Mouse (Mus musculus): ENCODE measurements around the gene Olfr970.
"Not testable (repeated sequence)": the region's sequence is repeated elsewhere in the genome, so short reads cannot be mapped to it uniquely, and the experiment has no call there.

Olfr970 gene

DNA sequence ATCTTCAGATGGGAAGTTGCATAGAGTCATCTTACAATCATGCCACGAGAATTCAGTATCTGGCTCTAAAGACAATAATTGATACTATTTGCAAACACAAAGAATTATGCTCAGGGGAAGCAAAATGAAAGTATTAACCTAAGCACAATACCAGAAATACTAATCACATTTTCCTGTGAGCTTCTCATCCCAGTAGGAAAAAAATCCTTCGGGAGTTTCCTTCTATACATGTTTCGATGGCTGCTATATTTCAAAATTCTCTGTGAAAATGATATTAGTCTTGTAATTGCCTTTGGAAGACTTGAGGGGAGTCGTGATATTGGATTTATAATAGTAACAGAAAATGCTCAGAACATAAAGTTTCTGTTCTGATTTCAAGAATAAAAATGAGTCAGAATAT lies at the start of gene Olfr970:
Gene Olfr970 (plus strand): TSS at position 301 of the 400 bp plus-strand sequence.
- no peak for DNase-seq

DNA sequence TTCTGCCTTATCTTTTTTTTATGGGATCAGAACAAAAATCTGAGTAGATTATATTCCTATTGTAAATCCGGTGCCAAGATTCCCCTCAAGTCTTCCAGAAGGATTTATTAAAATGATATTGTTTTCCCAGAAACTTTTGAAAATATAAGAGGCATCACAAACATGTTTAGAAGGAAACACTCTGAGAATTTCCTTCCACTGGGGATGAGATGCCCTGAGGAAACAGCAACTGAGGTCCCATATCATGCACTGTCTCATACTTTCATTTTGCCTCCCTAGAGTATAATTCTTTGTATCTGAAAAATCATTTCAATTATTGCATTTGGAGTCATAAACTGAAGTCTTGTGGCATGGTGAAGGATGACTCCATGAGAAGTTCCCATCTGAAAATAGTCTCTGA lies 25.5 kb upstream of the Olfr970 start, which contains the start of gene Olfr968:
Gene Olfr968 (minus strand): TSS at position 101 of the 400 bp plus-strand sequence.
- no peak for DNase-seq

DNA sequence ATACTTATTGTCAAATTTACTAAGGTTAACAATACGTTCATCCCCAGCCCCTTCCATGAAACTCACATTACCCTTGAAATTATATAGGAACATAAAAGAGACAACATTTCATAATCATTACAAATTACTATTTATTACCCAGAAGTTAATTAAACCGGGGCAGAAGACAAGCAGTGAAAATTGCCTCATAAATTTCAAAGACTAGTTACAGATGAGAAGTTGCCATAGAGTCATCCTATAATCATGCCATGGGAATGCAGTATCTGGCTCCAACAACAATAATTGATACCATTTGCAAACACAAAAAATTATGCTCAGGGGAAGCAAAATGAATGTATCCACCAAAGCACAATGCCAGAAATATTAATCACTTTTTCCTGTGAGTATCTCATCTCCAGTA lies 18.1 kb upstream of the Olfr970 start, which contains the start of gene Olfr969:
Gene Olfr969 (plus strand): TSS at position 388 of the 400 bp plus-strand sequence.
- no peak for DNase-seq

DNA sequence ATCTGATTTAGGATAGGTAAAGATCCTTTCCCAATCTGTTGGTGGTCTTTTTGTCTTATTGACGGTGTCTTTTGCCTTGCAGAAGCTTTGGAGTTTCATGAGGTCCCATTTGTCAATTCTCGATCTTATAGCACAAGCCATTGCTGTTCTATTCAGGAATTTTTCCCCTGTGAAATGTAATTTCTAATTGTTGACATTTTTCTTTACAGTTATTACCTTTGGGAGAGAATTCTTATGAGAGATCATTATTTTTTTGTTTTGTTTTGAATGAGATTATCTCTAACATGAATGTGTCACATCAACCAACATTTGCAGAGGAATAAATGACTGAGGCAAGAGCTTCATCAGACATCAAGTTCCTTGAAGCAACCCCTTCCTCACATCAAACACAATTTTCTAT lies 27.9 kb downstream of the Olfr970 start, which contains the start of gene Olfr971:
Gene Olfr971 (plus strand): TSS at position 301 of the 400 bp plus-strand sequence.
- DNase-seq, result not testable (repeated sequence)

DNA sequence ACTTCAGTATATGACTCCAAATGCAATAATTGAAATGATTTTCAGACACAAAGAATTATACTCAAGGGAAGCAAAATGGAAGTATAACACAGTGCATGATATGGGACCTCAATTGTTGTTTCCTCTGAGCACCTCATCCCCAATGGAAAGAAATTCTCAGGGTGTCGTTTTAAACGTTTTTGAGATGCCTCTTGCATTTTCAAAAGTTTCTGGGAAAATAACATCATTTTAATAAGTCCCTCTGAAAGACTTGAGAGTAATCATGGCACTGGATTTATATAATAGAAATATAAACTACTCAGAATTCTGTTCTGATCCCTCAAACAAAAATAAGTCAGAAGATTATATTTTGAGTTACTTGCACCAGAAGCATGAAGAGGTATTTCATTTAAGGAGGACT lies 57.5 kb downstream of the Olfr970 start, which contains the start of gene Olfr972:
Gene Olfr972 (plus strand): TSS at position 301 of the 400 bp plus-strand sequence.
- DNase-seq, result no peak
